Mouse (Mus musculus) kidney, adult 2 months (tissue): ENCODE data around the gene Nptn. TPM values are rescaled to one million over a fixed set of nuclear protein-coding genes. Genes with fewer than 3 reads are reported as not detected.

Experiments used
- DNase-seq: peaks from one replicate; pipeline ENCODE4 v3.0.0; 2021
- H3K27ac ChIP-seq: fragments of 200-500 bp; 2 replicates; pipeline ENCODE4 v1.5.1; 2012; ENCODE audit warnings: low read depth, low read length, control low read depth, inconsistent platforms; ENCODE audit not compliant: insufficient read depth
- H3K27me3 ChIP-seq: fragments of 200-500 bp; replicated peaks from 2 replicates; pipeline ENCODE4 v1.6.1; 2012; ENCODE audit warnings: mild to moderate bottlenecking, moderate library complexity, low read length, inconsistent platforms; ENCODE audit not compliant: control insufficient read depth, insufficient read depth
- H3K36me3 ChIP-seq: fragments of 200-500 bp; 2 replicates; pipeline ENCODE4 v1.6.1; 2012; ENCODE audit warnings: mild to moderate bottlenecking, moderate library complexity, low read length, inconsistent platforms; ENCODE audit not compliant: control insufficient read depth, insufficient read depth
- H3K4me1 ChIP-seq: fragments of 200-500 bp; 2 replicates; pipeline ENCODE4 v1.6.1; 2011; ENCODE audit warnings: low read length; ENCODE audit not compliant: control insufficient read depth, insufficient read depth
- H3K4me3 ChIP-seq: fragments of 200-500 bp; 2 replicates; pipeline ENCODE4 v1.5.1; 2011; ENCODE audit warnings: mild to moderate bottlenecking, low read depth, low read length, control low read depth; ENCODE audit not compliant: insufficient read depth
- CTCF ChIP-seq: fragments of 200-500 bp; conservative IDR thresholded peaks from 2 replicates; pipeline ENCODE4 v1.5.1; 2011; ENCODE audit warnings: low read depth, mild to moderate bottlenecking, control low read depth, low read length, moderate library complexity, mixed read lengths; ENCODE audit not compliant: insufficient read depth, insufficient read length
- POLR2A ChIP-seq: fragments of 200-500 bp; IDR thresholded peaks from one replicate; pipeline ENCODE4 v1.6.1; 2011; ENCODE audit warnings: low read depth, low read length, control low read depth
- WGBS: fragments of 180-500 bp; shearing (Covaris S2); methylation state at CpG from one replicate; pipeline ENCODE4 v1.1.7; 2018; 5-methylcytosine and 5-hydroxymethylcytosine counted together
- polyA plus RNA-seq: library from polyadenylated mRNA; depleted of rRNA; stranded (reverse); fragments of >200 nt; gene quantifications from 2 replicates; pipeline ENCODE4 v1.2.3, GENCODE M21; 2012

The Nptn gene
- polyA plus RNA-seq, 1 experiment = 450 TPM

GRCm38 (mm10) chr9:58584323-58584722 is 2.3 kb downstream of the Nptn start:
- no peak overlapping the region for H3K27ac ChIP-seq
- WGBS = 78% methylated on average over 1 of the region's 1 CpGs
- peaks cover 11% of the 10 kb centered on the region for H3K4me1 ChIP-seq
- DNase-seq = no peak
- no peak overlapping the region for H3K4me3 ChIP-seq
- no peaks in the 10 kb centered on the region for H3K36me3 ChIP-seq
- TF ChIP-seq POLR2A = no peak
- TF ChIP-seq CTCF = no peak
- H3K27me3 ChIP-seq = no peaks in the 10 kb centered on the region

- no peaks in the 10 kb centered on the region for H3K27me3 ChIP-seq
- TF ChIP-seq POLR2A = no peak
- no peak for TF ChIP-seq CTCF
- peaks cover 7% of the 10 kb centered on the region for H3K4me1 ChIP-seq
- DNase-seq = no peak
- H3K36me3 ChIP-seq = no peaks in the 10 kb centered on the region
- H3K4me3 ChIP-seq = no peak overlapping the region
- 64% methylated on average over 4 of the region's 4 CpGs for WGBS
- H3K27ac ChIP-seq = no peak overlapping the region
Observed at GRCm38 (mm10) chr9:58588657-58589056, 6.6 kb downstream of the Nptn start.

- Histone ChIP-seq H3K27me3 (no peaks in the 10 kb centered on the region), H3K4me1 (peaks cover 7% of the 10 kb centered on the region; the same call in 1 of the 2 replicates), H3K36me3 (no peaks in the 10 kb centered on the region), H3K27ac (no peak overlapping the region), H3K4me3 (no peak overlapping the region)
- DNase-seq = no peak
- 88% methylated on average over 1 of the region's 1 CpGs for WGBS
- TF ChIP-seq CTCF (no peak), POLR2A (no peak)
Observed at GRCm38 (mm10) chr9:58595313-58595712, 13.3 kb downstream of the Nptn start.

- H3K4me1 ChIP-seq = peaks cover 8% of the 10 kb centered on the region; the same call in 1 of the 2 replicates
- peak overlapping the region; percentile 59; the same call in 1 of the 2 replicates for H3K27ac ChIP-seq
- H3K36me3 ChIP-seq = no peaks in the 10 kb centered on the region
- H3K27me3 ChIP-seq = no peaks in the 10 kb centered on the region
- DNase-seq = no peak
- H3K4me3 ChIP-seq = no peak overlapping the region
- no peak for TF ChIP-seq CTCF
- no peak for TF ChIP-seq POLR2A
- 83% methylated on average over 1 of the region's 1 CpGs for WGBS
Observed at GRCm38 (mm10) chr9:58613790-58614189, 31.8 kb downstream of the Nptn start.

GRCm38 (mm10) chr9:58615064-58615938 is 33.3 kb downstream of the Nptn start:
- TF ChIP-seq POLR2A (no peak), CTCF (0 out of 2 replicates have a peak, but pooled peaks have one; percentile 3)
- Histone ChIP-seq H3K36me3 (no peaks in the 10 kb centered on the region), H3K4me1 (peaks cover 11% of the 10 kb centered on the region; the same call in 1 of the 2 replicates), H3K4me3 (no peak overlapping the region), H3K27ac (no peak overlapping the region), H3K27me3 (no peaks in the 10 kb centered on the region)
- DNase-seq = no peak
- 61% methylated on average over 3 of the region's 3 CpGs for WGBS

DNA sequence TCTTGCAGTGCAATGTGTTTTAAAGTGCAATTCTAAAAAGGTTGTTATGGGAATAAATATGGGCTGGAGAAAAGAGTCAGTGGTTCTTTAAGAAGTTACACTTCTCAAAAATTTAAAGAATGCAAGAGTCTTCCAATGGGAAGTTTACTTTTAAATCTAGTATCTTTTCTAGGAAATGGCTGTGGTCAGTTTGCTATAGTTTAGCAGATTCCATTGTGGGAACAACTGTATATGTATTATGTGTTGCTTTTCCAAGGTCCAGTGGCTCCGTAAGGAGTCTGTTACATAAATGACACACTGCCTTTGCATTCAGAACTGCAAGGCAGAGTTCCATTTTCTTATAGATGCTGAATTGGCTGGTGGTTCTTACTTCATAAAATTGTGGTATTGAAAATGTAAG is 41.0 kb downstream of the Nptn start:
- Histone ChIP-seq H3K4me1 (peaks cover 7% of the 10 kb centered on the region; the same call in 1 of the 2 replicates), H3K36me3 (no peaks in the 10 kb centered on the region), H3K4me3 (no peak overlapping the region), H3K27me3 (no peaks in the 10 kb centered on the region), H3K27ac (no peak overlapping the region)
- TF ChIP-seq POLR2A (no peak), CTCF (no peak)
- no peak for DNase-seq
- WGBS = 73% methylated on average over 1 of the region's 1 CpGs

- H3K4me1 ChIP-seq = peaks cover 4% of the 10 kb centered on the region; the same call in 1 of the 2 replicates
- no peaks in the 10 kb centered on the region for H3K27me3 ChIP-seq
- no peaks in the 10 kb centered on the region; the same call in 1 of the 2 replicates for H3K36me3 ChIP-seq
- no peak for TF ChIP-seq CTCF
- WGBS = 69% methylated on average over 2 of the region's 2 CpGs
- DNase-seq = no peak
- no peak overlapping the region for H3K4me3 ChIP-seq
- no peak overlapping the region for H3K27ac ChIP-seq
Observed at GRCm38 (mm10) chr9:58627197-58627596, 45.2 kb downstream of the Nptn start.
